Mouse (Mus musculus): ENCODE data around the gene Tpbpb. TPM values are rescaled to one million over a fixed set of nuclear protein-coding genes. Genes with fewer than 3 reads are reported as not detected.
"Not testable (repeated sequence)": the region's sequence is repeated elsewhere in the genome, so short reads cannot be mapped to it uniquely, and the experiment has no call there.

Gene Tpbpb
- not detected in 2 replicates for polyA plus RNA-seq (2012; rRNA removed)
- polyA plus RNA-seq (2014; fragmentation: Nextera tagmentation; extraction: Ambion mirVana) = not detected in 2 replicates

DNA sequence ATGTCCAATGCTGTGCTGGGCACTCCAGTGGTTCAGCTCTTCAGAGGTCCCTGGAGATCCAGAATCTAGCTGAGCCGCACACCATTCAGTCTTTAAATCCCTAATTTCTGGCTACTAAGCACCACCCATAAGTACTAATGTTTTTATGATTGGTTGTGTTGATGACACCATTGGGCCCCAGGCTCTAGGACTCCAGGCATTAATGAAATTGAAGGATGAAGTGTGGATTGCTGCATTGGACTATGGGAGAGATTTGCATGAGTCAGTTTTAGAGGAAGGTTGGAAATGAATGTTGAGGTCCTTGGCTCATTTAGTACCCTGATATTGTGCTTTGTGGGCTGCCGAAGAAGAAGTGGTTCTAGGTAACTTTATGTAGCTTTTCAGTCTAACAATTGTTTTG is at the start of gene Tpbpb:
Gene Tpbpb, minus strand, starts transcription at position 101 of the 400 bp plus-strand sequence.
- not testable (repeated sequence) for DNase-seq (ENCODE audit: low read depth in 3 of 3, low spot score in 3 of 3); H3K4me3 ChIP-seq (ENCODE audit: insufficient read depth in 1 of 2, low read depth in 2 of 2, low read length in 2 of 2); H3K36me3 ChIP-seq (replicated peaks; ENCODE audit: control insufficient read depth, insufficient read depth, low read depth); ATAC-seq (ENCODE audit: insufficient read depth); H3K4me1 ChIP-seq (replicated peaks; ENCODE audit: control insufficient read depth in 2 of 2, insufficient read depth in 2 of 2, low read length in 1 of 2); H3K27me3 ChIP-seq (ENCODE audit: control insufficient read depth, insufficient read depth, low read length); H3K27ac ChIP-seq; H3K9me3 ChIP-seq (ENCODE audit: control insufficient read depth, low read length); H3K4me2 ChIP-seq (ENCODE audit: low read depth); H3K9ac ChIP-seq (replicated peaks)
- 71% methylated on average over 2 of the region's 2 CpGs for WGBS (ENCODE audit: insufficient replicate concordance)

- not testable (repeated sequence) for H3K4me1 ChIP-seq (replicated peaks; ENCODE audit: control insufficient read depth in 2 of 2, insufficient read depth in 2 of 2, low read length in 1 of 2); H3K27ac ChIP-seq; H3K36me3 ChIP-seq (replicated peaks; ENCODE audit: control insufficient read depth, insufficient read depth, low read depth); DNase-seq (ENCODE audit: low read depth in 3 of 3, low spot score in 3 of 3); H3K27me3 ChIP-seq (ENCODE audit: control insufficient read depth, insufficient read depth, low read length); H3K4me2 ChIP-seq (ENCODE audit: low read depth); ATAC-seq (ENCODE audit: insufficient read depth); H3K4me3 ChIP-seq (ENCODE audit: insufficient read depth in 1 of 2, low read depth in 2 of 2, low read length in 2 of 2); H3K9me3 ChIP-seq (ENCODE audit: control insufficient read depth, low read length); H3K9ac ChIP-seq (replicated peaks)
- 51% methylated on average over 3 of the region's 3 CpGs for WGBS (ENCODE audit: insufficient replicate concordance)
These were observed 37.2 kb upstream of the Tpbpb start, which contains the start of gene Tpbpa for GRCm38 (mm10) chr13:60941884-60942283. Gene Tpbpa (minus strand): TSS chr13:60941984.

GRCm38 (mm10) chr13:60936500-60936901 is 31.8 kb upstream of the Tpbpb start, which contains the start of the genes Gm49391 and Ctla2a:
Gene Gm49391 (minus strand): TSS chr13:60936571.
Gene Ctla2a (minus strand): TSS chr13:60936625.
- Histone ChIP-seq H3K36me3 (replicated peaks; ENCODE audit: control insufficient read depth, insufficient read depth, low read depth) (no peaks in the 10 kb centered on the region), H3K27me3 (ENCODE audit: control insufficient read depth, insufficient read depth, low read length) (no peaks in the 10 kb centered on the region), H3K4me3 (ENCODE audit: insufficient read depth in 1 of 2, low read depth in 2 of 2, low read length in 2 of 2) (no peak within 1 kb of the TSS), H3K9me3 (ENCODE audit: control insufficient read depth, low read length) (no peaks in the 10 kb centered on the region), H3K4me2 (ENCODE audit: low read depth) (no peak within 1 kb of the TSS), H3K9ac (replicated peaks) (no peak within 1 kb of the TSS), H3K4me1 (replicated peaks; ENCODE audit: control insufficient read depth in 2 of 2, insufficient read depth in 2 of 2, low read length in 1 of 2) (no peaks in the 10 kb centered on the region), H3K27ac (no peak within 1 kb of the TSS)
- 7% methylated on average over 5 of the region's 5 CpGs for WGBS (ENCODE audit: insufficient replicate concordance)
- DNase-seq (ENCODE audit: low read depth in 3 of 3, low spot score in 3 of 3) (peak; percentile 9 to 26 (median 15)), ATAC-seq (ENCODE audit: insufficient read depth) (peak; percentile 79)
- TF ChIP-seq CTCF (IDR thresholded peaks at IDR 0.05; ENCODE audit: low read depth) (no peak), EP300 (IDR thresholded peaks at IDR 0.05; ENCODE audit: low read depth) (no peak; the same call in 1 of the 2 replicates)

DNA sequence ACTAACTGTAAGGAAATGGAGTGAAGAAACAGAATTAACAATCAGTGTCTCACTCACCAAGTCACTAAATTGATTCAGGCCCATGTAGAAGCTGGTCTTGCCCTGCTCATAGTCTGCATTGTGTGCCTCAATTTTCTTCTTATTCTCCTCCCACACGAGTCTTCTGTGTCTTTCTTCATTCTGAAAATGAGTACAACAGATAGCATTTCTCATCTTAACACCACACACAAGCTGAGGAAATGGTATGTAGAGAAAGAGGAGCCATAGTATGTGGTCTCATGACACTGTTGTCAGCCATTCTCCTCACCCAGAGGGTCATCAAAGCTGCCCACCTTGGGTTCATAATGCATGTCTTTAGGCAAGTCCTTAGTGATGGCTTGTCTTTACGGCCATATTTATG is 30.8 kb upstream of the Tpbpb start, which contains the start of gene Gm49393:
Gene Gm49393, minus strand, starts transcription at position 101 of the 400 bp plus-strand sequence.
- not testable (repeated sequence) for H3K27me3 ChIP-seq (ENCODE audit: control insufficient read depth, insufficient read depth, low read length); DNase-seq (ENCODE audit: low read depth in 3 of 3, low spot score in 3 of 3); H3K9ac ChIP-seq (replicated peaks); H3K9me3 ChIP-seq (ENCODE audit: control insufficient read depth, low read length); H3K4me1 ChIP-seq (replicated peaks; ENCODE audit: control insufficient read depth in 2 of 2, insufficient read depth in 2 of 2, low read length in 1 of 2); H3K36me3 ChIP-seq (replicated peaks; ENCODE audit: control insufficient read depth, insufficient read depth, low read depth); H3K4me3 ChIP-seq (ENCODE audit: insufficient read depth in 1 of 2, low read depth in 2 of 2, low read length in 2 of 2); H3K27ac ChIP-seq; H3K4me2 ChIP-seq (ENCODE audit: low read depth); ATAC-seq (ENCODE audit: insufficient read depth)
- WGBS (ENCODE audit: insufficient replicate concordance) = 41% methylated on average over 2 of the region's 2 CpGs

GRCm38 (mm10) chr13:60897328-60897727 is 7.4 kb downstream of the Tpbpb start, which contains the start of gene Ctla2b:
Gene Ctla2b (minus strand): TSS chr13:60897447.
- H3K27me3 ChIP-seq (ENCODE audit: control insufficient read depth, insufficient read depth, low read length) = no peaks in the 10 kb centered on the region
- no peak within 1 kb of the TSS for H3K4me2 ChIP-seq (ENCODE audit: low read depth)
- H3K9me3 ChIP-seq (ENCODE audit: control insufficient read depth, low read length) = no peaks in the 10 kb centered on the region
- H3K4me1 ChIP-seq (replicated peaks; ENCODE audit: control insufficient read depth in 2 of 2, insufficient read depth in 2 of 2, low read length in 1 of 2) = no peaks in the 10 kb centered on the region; a peak in 1 of 4 replicates
- no peak within 1 kb of the TSS for H3K4me3 ChIP-seq (ENCODE audit: insufficient read depth in 1 of 2, low read depth in 2 of 2, low read length in 2 of 2)
- no peak for TF ChIP-seq CTCF (IDR thresholded peaks at IDR 0.05; ENCODE audit: low read depth)
- no peak for TF ChIP-seq EP300 (IDR thresholded peaks at IDR 0.05; ENCODE audit: low read depth)
- 20% methylated on average over 3 of the region's 3 CpGs for WGBS (ENCODE audit: insufficient replicate concordance)
- no peaks in the 10 kb centered on the region for H3K36me3 ChIP-seq (replicated peaks; ENCODE audit: control insufficient read depth, insufficient read depth, low read depth)
- peak; percentile 80 for ATAC-seq (ENCODE audit: insufficient read depth)
- H3K27ac ChIP-seq = no peak within 1 kb of the TSS
- peak in 2 of 3 experiments; percentile 6 to 22 for DNase-seq (ENCODE audit: low read depth in 3 of 3, low spot score in 3 of 3)
- H3K9ac ChIP-seq (replicated peaks) = no peak within 1 kb of the TSS

DNA sequence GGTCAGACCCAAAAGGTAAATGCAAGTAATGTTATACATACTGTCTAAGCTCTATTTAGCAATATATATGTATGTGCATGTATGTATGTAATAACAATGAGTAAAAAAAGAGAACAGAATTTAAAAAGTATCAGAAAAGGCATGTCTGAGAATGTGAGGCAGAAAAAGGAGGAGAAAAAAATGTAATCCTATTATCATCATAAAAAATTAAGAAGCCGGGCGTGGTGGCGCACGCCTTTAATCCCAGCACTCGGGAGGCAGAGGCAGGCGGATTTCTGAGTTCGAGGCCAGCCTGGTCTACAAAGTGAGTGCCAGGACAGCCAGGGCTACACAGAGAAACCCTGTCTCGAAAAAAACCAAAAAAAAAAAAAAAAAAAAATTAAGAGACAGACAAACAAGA is 7.9 kb downstream of the Tpbpb start, which contains the start of gene Gm49392:
Gene Gm49392, minus strand, starts transcription at position 101 of the 400 bp plus-strand sequence.
- DNase-seq (ENCODE audit: low read depth in 3 of 3, low spot score in 3 of 3); H3K27ac ChIP-seq; H3K36me3 ChIP-seq (replicated peaks; ENCODE audit: control insufficient read depth, insufficient read depth, low read depth); H3K4me2 ChIP-seq (ENCODE audit: low read depth); H3K9me3 ChIP-seq (ENCODE audit: control insufficient read depth, low read length); H3K27me3 ChIP-seq (ENCODE audit: control insufficient read depth, insufficient read depth, low read length); H3K4me1 ChIP-seq (replicated peaks; ENCODE audit: control insufficient read depth in 2 of 2, insufficient read depth in 2 of 2, low read length in 1 of 2); H3K4me3 ChIP-seq (ENCODE audit: insufficient read depth in 1 of 2, low read depth in 2 of 2, low read length in 2 of 2); ATAC-seq (ENCODE audit: insufficient read depth); H3K9ac ChIP-seq (replicated peaks): not testable (repeated sequence)
- WGBS (ENCODE audit: insufficient replicate concordance) = 65% methylated on average over 7 of the region's 8 CpGs
